Mouse (Mus musculus): ENCODE results near the gene Tmx4. TPM values are rescaled to one million over a fixed set of nuclear protein-coding genes. Genes with fewer than 3 reads are reported as not detected.
"Not testable (repeated sequence)": the region's sequence is repeated elsewhere in the genome, so short reads cannot be mapped to it uniquely, and the experiment has no call there.

The Tmx4 gene
- polyA plus RNA-seq, 1 experiment from 2014 or later: 106 TPM

GRCm38 (mm10) chr2:134645752-134646151 lies 1.8 kb upstream of the Tmx4 start:
- Histone ChIP-seq H3K36me3 (no peaks in the 10 kb centered on the region), H3K27me3 (no peaks in the 10 kb centered on the region), H3K4me2 (no peak overlapping the region), H3K9ac (no peak overlapping the region), H3K9me3 (no peaks in the 10 kb centered on the region), H3K27ac (replicated peaks) (peak overlapping the region; percentile 98), H3K4me3 (no peak overlapping the region), H3K4me1 (replicated peaks) (peaks cover 29% of the 10 kb centered on the region)
- no peak for ATAC-seq (ENCODE audit: low FRiP score, low read depth)
- WGBS: 79% methylated on average over 3 of the region's 3 CpGs

DNA sequence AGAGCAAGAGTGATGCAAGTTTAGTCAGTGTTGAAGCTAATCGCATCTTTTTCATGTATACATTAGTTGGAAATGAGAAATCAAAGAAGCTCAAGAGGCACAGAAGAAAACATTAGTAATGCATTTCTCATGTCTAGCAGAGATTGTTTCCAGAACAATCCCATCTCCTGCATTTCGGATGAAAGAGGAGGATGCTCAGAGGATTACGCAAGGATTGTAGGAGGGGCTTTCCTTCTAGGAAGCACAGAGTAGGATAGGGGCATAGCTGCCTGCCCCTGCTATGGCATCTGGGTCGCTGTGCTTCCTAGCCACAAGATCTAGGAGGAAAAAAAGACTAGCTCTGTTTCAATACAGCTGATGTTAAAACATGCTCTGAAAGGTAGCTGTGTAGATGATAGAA lies 1.2 kb upstream of the Tmx4 start:
- WGBS: 29% methylated on average over 4 of the region's 4 CpGs
- Histone ChIP-seq H3K36me3 (no peaks in the 10 kb centered on the region), H3K9me3 (no peaks in the 10 kb centered on the region), H3K4me3 (no peak overlapping the region), H3K27me3 (no peaks in the 10 kb centered on the region), H3K4me2 (no peak overlapping the region), H3K27ac (replicated peaks) (peak overlapping the region; percentile 98), H3K9ac (no peak overlapping the region), H3K4me1 (replicated peaks) (peaks cover 33% of the 10 kb centered on the region)
- ATAC-seq (ENCODE audit: low FRiP score, low read depth): no peak

DNA sequence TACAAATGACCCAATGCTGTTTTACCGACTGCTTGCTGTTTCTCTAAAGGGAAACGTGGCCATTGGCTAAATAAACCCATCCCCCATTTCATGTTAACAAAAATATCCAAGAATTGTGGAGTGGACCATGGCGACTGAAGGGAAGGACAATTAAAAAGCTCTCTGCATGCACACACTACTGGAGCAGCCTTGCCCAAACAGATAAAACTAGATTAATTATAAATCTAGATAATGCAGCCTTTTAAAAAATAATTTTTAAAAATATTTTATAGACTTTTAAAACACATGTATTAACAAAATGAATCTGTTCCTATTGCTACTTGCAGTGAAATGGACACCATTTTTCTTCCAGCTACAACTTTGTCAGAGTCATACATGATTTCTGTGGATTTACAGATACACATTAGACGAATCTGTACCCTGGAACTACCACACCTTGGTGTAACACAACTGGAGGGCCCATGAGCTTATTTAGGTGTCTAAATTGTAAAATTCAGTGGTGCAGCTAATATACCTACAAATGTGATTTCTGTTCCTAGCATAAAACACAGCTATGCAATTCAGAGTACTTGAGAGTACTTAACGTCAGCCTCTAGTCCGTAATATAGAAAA lies 462 bp upstream of the Tmx4 start:
- 24% methylated on average over 6 of the region's 6 CpGs for WGBS
- ATAC-seq (ENCODE audit: low FRiP score, low read depth): no peak
- H3K9ac ChIP-seq: no peak overlapping the region

GRCm38 (mm10) chr2:134642377-134642776 lies 1.6 kb downstream of the Tmx4 start:
- peak overlapping the region; percentile 43; the same call in 1 of the 2 replicates for H3K9ac ChIP-seq
- H3K27ac ChIP-seq (replicated peaks): peak overlapping the region; percentile 98
- H3K27me3 ChIP-seq: no peaks in the 10 kb centered on the region
- peak overlapping the region; percentile 66 for H3K4me3 ChIP-seq
- ATAC-seq (ENCODE audit: low FRiP score, low read depth): no peak
- no peaks in the 10 kb centered on the region for H3K9me3 ChIP-seq
- H3K4me2 ChIP-seq: peak overlapping the region; percentile 77
- H3K36me3 ChIP-seq: 0 out of 2 replicates have a peak, but pooled peaks cover 7% of the 10 kb centered on the region
- H3K4me1 ChIP-seq (replicated peaks): peaks cover 38% of the 10 kb centered on the region

More for the DNA sequence above, 462 bp upstream of the Tmx4 start:
- Histone ChIP-seq H3K27ac (replicated peaks) (peak overlapping the region; percentile 98), H3K9me3 (no peaks in the 10 kb centered on the region), H3K4me2 (peak overlapping the region; percentile 77), H3K4me1 (replicated peaks) (peaks cover 38% of the 10 kb centered on the region), H3K36me3 (no peaks in the 10 kb centered on the region), H3K4me3 (peak overlapping the region; percentile 66), H3K27me3 (no peaks in the 10 kb centered on the region)

DNA sequence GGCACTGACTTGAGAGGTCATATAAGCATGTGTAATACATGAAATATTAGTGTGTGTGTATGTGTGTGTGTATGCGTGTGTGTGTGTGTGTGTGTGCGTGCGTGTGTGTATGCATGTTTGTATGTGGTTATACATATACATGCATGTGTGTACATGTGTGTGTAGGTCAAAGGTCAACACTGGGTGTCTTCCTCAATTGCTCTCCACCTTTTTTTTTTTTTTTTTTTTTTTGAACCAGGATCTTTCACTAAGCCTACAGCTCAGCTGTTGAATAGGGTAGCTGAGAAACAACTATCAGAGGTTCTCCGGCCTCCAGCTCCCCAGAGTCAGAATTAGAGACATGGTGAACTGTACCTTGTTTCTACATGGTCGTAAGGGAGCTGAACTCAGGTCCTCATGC lies 2.6 kb downstream of the Tmx4 start:
- Histone ChIP-seq H3K9ac (no peak overlapping the region), H3K36me3 (peaks cover 9% of the 10 kb centered on the region; the same call in 1 of the 2 replicates), H3K4me1 (replicated peaks) (peaks cover 38% of the 10 kb centered on the region), H3K4me2 (peak overlapping the region; percentile 77), H3K9me3 (no peaks in the 10 kb centered on the region), H3K27me3 (no peaks in the 10 kb centered on the region), H3K4me3 (no peak overlapping the region), H3K27ac (replicated peaks) (no peak overlapping the region)
- ATAC-seq (ENCODE audit: low FRiP score, low read depth): no peak
- WGBS: 96% methylated on average over 5 of the region's 5 CpGs

DNA sequence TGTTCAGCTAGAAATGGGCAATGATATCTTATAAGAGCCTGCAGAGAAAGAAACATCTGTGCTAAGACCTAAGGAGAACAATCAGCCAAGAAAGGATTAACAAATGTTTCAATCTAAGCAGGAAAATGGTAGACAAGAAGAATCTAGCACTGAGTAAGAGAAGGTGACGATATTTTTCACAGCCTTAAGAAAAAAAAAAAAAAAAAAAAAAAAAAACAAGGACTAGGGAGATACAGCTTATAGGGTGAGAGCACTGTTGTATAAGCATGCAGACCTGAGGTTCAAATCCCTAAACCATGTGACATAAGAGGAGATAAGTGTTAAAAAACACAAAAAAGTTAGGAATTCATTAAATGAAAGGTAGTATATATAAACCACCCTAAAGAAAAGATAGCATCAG lies 3.5 kb downstream of the Tmx4 start:
- ATAC-seq (ENCODE audit: low FRiP score, low read depth): no peak
- peaks cover 35% of the 10 kb centered on the region for H3K4me1 ChIP-seq (replicated peaks)
- H3K4me3 ChIP-seq: no peak overlapping the region
- no peaks in the 10 kb centered on the region for H3K9me3 ChIP-seq
- no peaks in the 10 kb centered on the region for H3K27me3 ChIP-seq
- no peak overlapping the region for H3K9ac ChIP-seq
- H3K4me2 ChIP-seq: peak overlapping the region; percentile 33
- H3K27ac ChIP-seq (replicated peaks): no peak overlapping the region
- peaks cover 11% of the 10 kb centered on the region; the same call in 1 of the 2 replicates for H3K36me3 ChIP-seq
- WGBS: 91% methylated on average over 1 of the region's 1 CpGs

DNA sequence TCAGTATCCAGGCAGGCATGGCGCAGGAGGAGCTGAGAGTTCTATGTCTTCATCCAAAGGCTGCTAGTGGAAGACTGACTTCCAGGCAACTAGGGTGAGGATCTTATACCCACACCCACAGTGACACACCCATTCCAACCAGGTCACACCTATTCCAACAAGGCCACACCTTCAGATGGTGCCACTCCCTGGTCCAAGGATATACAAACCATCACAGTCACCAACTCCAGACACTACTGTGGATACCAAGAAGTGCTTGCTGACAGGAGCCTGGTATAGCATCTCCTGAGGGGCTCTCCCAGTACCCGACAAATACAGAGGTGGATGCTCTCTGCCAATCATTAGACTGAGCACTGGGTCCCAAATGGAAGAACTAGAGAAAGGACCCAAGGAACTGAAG lies 15.4 kb downstream of the Tmx4 start:
- not testable (repeated sequence) for H3K27me3 ChIP-seq; H3K9me3 ChIP-seq; H3K9ac ChIP-seq; H3K4me1 ChIP-seq (replicated peaks); H3K36me3 ChIP-seq; ATAC-seq (ENCODE audit: low FRiP score, low read depth); H3K4me2 ChIP-seq; H3K27ac ChIP-seq (replicated peaks); H3K4me3 ChIP-seq
- 100% methylated on average over 1 of the region's 2 CpGs for WGBS

DNA sequence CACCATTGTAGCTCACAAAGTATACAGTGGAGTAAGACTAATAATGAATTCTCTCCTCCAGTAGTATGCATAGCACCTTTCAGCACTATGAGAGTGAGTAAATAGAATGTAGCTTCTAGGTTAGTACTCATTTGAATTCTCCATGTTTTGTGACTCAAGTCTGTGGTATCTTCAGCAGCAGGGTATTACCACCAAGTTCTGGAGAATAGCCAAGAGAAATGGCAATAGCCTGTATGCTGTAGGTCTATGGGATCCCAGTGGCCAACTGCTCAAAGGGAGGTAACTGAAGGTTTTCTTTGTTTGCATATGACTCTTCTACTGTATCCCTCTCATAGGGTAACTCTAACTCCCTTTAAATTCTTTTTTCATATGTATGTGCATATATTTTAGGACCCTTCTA lies 39.0 kb downstream of the Tmx4 start:
- Histone ChIP-seq H3K9me3 (no peaks in the 10 kb centered on the region), H3K9ac (no peak overlapping the region), H3K36me3 (peaks cover 25% of the 10 kb centered on the region), H3K4me1 (replicated peaks) (no peaks in the 10 kb centered on the region), H3K4me3 (no peak overlapping the region), H3K4me2 (no peak overlapping the region), H3K27ac (replicated peaks) (no peak overlapping the region), H3K27me3 (no peaks in the 10 kb centered on the region)
- no peak for ATAC-seq (ENCODE audit: low FRiP score, low read depth)

DNA sequence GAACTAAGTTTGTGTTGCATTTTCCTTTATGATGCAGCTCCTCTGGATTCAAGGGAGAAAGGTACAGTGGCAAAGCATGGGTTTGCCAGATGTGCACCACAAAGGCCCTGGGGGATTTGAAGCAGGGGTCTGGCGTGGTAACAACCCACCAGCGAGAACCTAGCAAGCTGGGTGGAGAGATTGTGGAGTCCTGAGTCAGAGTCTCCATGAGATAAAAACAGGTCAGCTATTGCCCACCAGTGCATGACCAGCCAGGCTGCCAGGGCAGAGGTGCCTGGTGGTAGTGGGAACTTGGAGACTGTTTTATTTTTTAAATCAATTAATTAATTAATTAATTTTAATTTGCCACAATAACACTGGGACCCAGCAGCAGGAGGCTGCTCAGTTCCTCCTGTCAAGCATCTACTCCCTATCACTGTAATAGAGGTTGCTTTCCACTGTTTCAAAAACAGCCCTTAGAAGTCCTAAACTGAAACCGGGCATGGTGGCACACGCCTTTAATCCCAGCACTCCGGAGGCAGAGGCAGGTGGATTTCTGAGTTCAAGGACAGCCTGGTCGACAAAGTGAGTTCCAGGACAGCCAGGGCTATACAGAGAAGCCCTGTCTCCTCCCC lies 52.8 kb downstream of the Tmx4 start:
- no peaks in the 10 kb centered on the region for H3K9me3 ChIP-seq
- H3K36me3 ChIP-seq: peaks cover 10% of the 10 kb centered on the region; the same call in 1 of the 2 replicates
- WGBS: 93% methylated on average over 6 of the region's 6 CpGs
- no peak overlapping the region for H3K9ac ChIP-seq
- no peak for ATAC-seq (ENCODE audit: low FRiP score, low read depth)
- no peaks in the 10 kb centered on the region for H3K4me1 ChIP-seq (replicated peaks)
- H3K27me3 ChIP-seq: no peaks in the 10 kb centered on the region
- no peak overlapping the region for H3K27ac ChIP-seq (replicated peaks)
- H3K4me2 ChIP-seq: no peak overlapping the region
- H3K4me3 ChIP-seq: no peak overlapping the region

DNA sequence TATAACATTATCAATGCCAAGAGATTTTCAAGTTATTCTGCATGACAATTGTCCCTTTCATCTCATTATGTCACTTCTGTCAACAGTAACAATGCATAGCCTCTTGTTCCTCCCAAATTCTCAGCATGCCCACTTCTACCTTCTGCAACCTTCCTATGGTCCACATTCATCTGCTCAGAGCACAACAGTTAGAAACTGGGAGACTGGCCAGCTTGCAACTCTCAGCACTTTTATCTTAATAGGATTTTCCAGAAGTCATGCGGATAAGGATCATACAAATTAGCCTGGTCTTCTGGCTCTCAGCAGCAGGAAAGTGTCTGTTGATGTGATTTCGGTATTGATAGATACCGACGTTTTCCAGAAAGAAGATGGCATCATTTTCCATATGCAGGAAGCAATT lies 58.7 kb downstream of the Tmx4 start:
- WGBS: 45% methylated on average over 4 of the region's 4 CpGs

GRCm38 (mm10) chr2:134559422-134559821 lies 84.5 kb downstream of the Tmx4 start:
- no peaks in the 10 kb centered on the region for H3K4me1 ChIP-seq (replicated peaks)
- no peak for ATAC-seq (ENCODE audit: low FRiP score, low read depth)
- no peak overlapping the region for H3K9ac ChIP-seq
- no peaks in the 10 kb centered on the region for H3K27me3 ChIP-seq
- no peaks in the 10 kb centered on the region for H3K9me3 ChIP-seq
- H3K27ac ChIP-seq (replicated peaks): no peak overlapping the region
- H3K36me3 ChIP-seq: no peaks in the 10 kb centered on the region
- H3K4me2 ChIP-seq: no peak overlapping the region
- no peak overlapping the region for H3K4me3 ChIP-seq
- WGBS: 84% methylated on average over 3 of the region's 3 CpGs

More for the DNA sequence above, 58.7 kb downstream of the Tmx4 start:
- no peak overlapping the region for H3K27ac ChIP-seq (replicated peaks)
- H3K27me3 ChIP-seq: no peaks in the 10 kb centered on the region
- H3K4me2 ChIP-seq: no peak overlapping the region
- H3K9ac ChIP-seq: no peak overlapping the region
- no peaks in the 10 kb centered on the region for H3K9me3 ChIP-seq
- no peaks in the 10 kb centered on the region for H3K36me3 ChIP-seq
- H3K4me1 ChIP-seq (replicated peaks): no peaks in the 10 kb centered on the region
- no peak overlapping the region for H3K4me3 ChIP-seq
- ATAC-seq (ENCODE audit: low FRiP score, low read depth): no peak

DNA sequence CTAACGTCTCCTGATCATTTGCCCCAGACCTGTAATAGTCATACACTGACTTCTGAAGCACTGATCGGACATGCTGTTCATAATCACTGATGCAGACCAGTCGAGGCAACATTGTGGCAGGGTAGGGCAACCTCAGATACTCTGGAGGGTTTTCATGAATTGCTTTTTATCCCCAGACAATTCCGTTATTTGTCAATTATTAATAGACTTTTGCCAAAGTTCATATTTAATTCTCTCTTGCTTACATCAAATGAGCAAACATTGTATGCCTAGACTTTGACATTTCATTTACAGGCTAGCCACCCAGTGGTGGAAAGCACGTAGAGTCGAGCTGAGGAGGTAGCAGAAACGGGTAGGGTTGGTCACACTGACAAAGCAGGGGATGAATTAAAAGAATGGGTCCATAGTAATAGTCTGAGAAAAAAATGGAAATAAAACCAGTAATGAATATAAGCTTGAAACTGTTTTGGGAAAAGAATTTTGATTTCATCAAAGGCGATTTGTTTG lies 89.7 kb downstream of the Tmx4 start, which contains the start of gene Hao1:
Hao1 (minus strand) TSS at position 148 of the 507 bp plus-strand sequence.
- H3K9me3 ChIP-seq: no peaks in the 10 kb centered on the region
- 86% methylated on average over 8 of the region's 8 CpGs for WGBS
- no peak within 1 kb of the TSS for H3K27ac ChIP-seq (replicated peaks)
- no peak within 1 kb of the TSS for H3K9ac ChIP-seq
- H3K4me3 ChIP-seq: no peak within 1 kb of the TSS
- ATAC-seq (ENCODE audit: low FRiP score, low read depth): no peak
- no peaks in the 10 kb centered on the region for H3K36me3 ChIP-seq
- H3K4me1 ChIP-seq (replicated peaks): no peaks in the 10 kb centered on the region
- no peak within 1 kb of the TSS for H3K4me2 ChIP-seq
- no peaks in the 10 kb centered on the region for H3K27me3 ChIP-seq
